Mouse (Mus musculus) thymus, adult 2 months (tissue): ENCODE data around the gene Slc7a7.

ENCODE experiments used
- CTCF ChIP-seq: fragments of 200-500 bp; IDR thresholded peaks from 2 replicates; pipeline ENCODE4 v1.5.1; 2012; ENCODE audit warnings: mild to moderate bottlenecking, control low read depth, low read length, moderate library complexity, borderline replicate concordance; ENCODE audit not compliant: control insufficient read depth, poor library complexity, insufficient read depth; ENCODE audit errors: extremely low read depth
- POLR2A ChIP-seq: fragments of 200-500 bp; IDR thresholded peaks from 2 replicates; pipeline ENCODE4 v1.6.1; 2012; ENCODE audit warnings: mild to moderate bottlenecking, low read length, control low read depth, moderate library complexity; ENCODE audit not compliant: control insufficient read depth, poor library complexity, insufficient read depth; ENCODE audit errors: extremely low read depth

DNA sequence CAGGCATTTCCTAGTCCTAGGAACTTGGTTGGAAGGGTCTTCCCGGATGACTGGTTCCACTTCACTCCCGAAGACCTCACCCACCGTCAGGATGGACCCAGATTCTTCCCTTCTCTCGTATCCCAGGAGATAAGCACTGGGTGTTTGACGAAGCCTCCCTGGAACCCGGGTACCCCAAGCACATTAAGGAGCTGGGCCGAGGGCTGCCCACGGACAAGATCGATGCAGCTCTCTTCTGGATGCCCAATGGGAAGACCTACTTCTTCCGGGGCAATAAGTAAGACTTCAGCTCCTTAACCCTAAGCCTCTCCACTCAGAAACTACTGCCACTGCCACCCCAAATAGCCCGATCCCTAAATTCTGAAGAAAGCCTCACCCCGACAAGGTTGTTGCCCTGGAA is 21.6 kb upstream of the Slc7a7 start:
- TF ChIP-seq CTCF = no peak
- no peak for TF ChIP-seq POLR2A
